Mouse (Mus musculus): Measurements from ENCODE around the gene Rpl23a.

DNA sequence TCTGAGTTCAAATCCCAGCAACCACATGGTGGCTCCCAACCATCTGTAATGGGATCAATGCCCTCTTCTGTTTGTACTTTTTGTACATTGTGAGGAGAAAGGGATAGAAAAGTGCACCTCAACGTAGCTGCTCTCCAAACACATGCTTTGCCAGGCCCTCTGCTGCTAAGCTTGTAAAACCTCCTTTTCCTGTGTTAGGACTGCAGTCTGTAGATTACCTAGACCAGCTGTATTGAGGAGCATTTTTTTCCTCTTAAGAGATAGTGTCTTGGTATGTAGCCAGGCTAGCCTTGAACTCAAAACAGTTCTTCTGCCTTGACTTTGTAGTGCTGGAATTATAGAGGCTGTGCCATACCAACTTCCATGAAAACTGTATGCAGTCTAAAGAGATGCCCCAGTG is 47.3 kb downstream of the Rpl23a start:
- TF ChIP-seq CTCF (IDR thresholded peaks at IDR 0.05) = no peak
- no peak for TF ChIP-seq EP300 (IDR thresholded peaks at IDR 0.05)
